Mouse (Mus musculus): ENCODE data around the gene Grin1.

Gene Grin1

GRCm38 (mm10) chr2:25318971-25319773, at the start of gene Grin1:
Grin1 (minus strand) TSS chr2:25319187.
- peak; percentile 92 for DNase-seq

- peak; percentile 65 for DNase-seq
Observed at GRCm38 (mm10) chr2:25365091-25365761, 46.2 kb upstream of the Grin1 start, which contains the start of gene Uap1l1. Uap1l1 (minus strand) TSS chr2:25365682.

GRCm38 (mm10) chr2:25364761-25365090, 45.7 kb upstream of the Grin1 start:
- no peak for DNase-seq

- DNase-seq, result no peak
Observed at GRCm38 (mm10) chr2:25364313-25364712, 45.3 kb upstream of the Grin1 start.

- no peak for DNase-seq
Observed at GRCm38 (mm10) chr2:25363478-25364178, 44.6 kb upstream of the Grin1 start.

GRCm38 (mm10) chr2:25359848-25360247, 40.9 kb upstream of the Grin1 start:
- DNase-seq, result no peak

GRCm38 (mm10) chr2:25356208-25357079, 37.5 kb upstream of the Grin1 start, which contains the start of gene Dpp7:
Dpp7 (minus strand) TSS chr2:25356359.
- peak; percentile 80 for DNase-seq

GRCm38 (mm10) chr2:25355419-25356066, 36.6 kb upstream of the Grin1 start:
- DNase-seq, result no peak

- DNase-seq, result no peak
Observed at GRCm38 (mm10) chr2:25354211-25354610, 35.2 kb upstream of the Grin1 start.

GRCm38 (mm10) chr2:25350701-25351100, 31.7 kb upstream of the Grin1 start:
- no peak for DNase-seq

GRCm38 (mm10) chr2:25349499-25349898, 30.5 kb upstream of the Grin1 start:
- no peak for DNase-seq

GRCm38 (mm10) chr2:25348162-25348561, 29.2 kb upstream of the Grin1 start:
- DNase-seq, result no peak

GRCm38 (mm10) chr2:25338303-25338702, 19.3 kb upstream of the Grin1 start:
- no peak for DNase-seq

- no peak for DNase-seq
Observed at GRCm38 (mm10) chr2:25333569-25333968, 14.6 kb upstream of the Grin1 start.

- DNase-seq, result peak; percentile 99
Observed at GRCm38 (mm10) chr2:25332286-25333160, 13.5 kb upstream of the Grin1 start, which contains the start of gene Man1b1. Man1b1 (plus strand) TSS chr2:25332338.

GRCm38 (mm10) chr2:25331470-25331869, 12.5 kb upstream of the Grin1 start:
- no peak for DNase-seq

GRCm38 (mm10) chr2:25328440-25328839, 9.5 kb upstream of the Grin1 start:
- no peak for DNase-seq

GRCm38 (mm10) chr2:25326036-25326435, 7.0 kb upstream of the Grin1 start:
- DNase-seq, result no peak

GRCm38 (mm10) chr2:25320084-25320483, 1.1 kb upstream of the Grin1 start:
- no peak for DNase-seq

- DNase-seq, result peak; percentile 66
Observed at GRCm38 (mm10) chr2:25318119-25318966, 644 bp downstream of the Grin1 start.

Measured in right cerebral cortex, postnatal 25 days (tissue).